Comparison of ENCODE assay signal across 30 mouse cellular contexts in the genomic region with DNA sequence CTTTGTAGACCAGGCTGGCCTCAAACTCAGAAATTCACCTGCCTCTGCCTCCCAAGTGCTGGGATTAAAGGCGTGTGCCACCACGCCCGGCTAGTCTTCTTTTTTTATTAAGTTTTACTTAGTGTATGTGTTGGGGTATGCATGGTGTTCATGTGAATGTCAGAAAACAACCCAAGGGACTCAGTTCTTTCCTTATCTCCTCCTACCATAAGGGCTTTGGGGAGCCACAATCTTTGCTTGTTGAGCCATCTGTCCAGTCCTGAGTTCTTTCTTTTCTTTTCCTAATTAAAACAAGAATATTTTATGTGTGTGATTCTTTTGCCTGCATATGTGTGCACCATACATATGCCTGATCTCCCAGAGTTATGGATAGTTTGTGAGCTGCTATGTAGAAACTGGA. TPM values are rescaled to one million over a fixed set of nuclear protein-coding genes. Genes with fewer than 3 reads are reported as not detected.
DNase-seq lines count a peak whose midpoint lies in the region; ATAC-seq and TF ChIP-seq lines count a peak whose summit lies in the region.
"Had no signal": no experiment of that assay in that cellular context is flagged by ENCODE, and none has a peak within 500 bp of the region (broad histone marks: within the 10 kb centered on the region; RNA-seq: fewer than 3 reads in every experiment).

No protein-coding gene starts in this region.

- TF ChIP-seq RAD21 in MEL (IDR thresholded peaks at IDR 0.05; ENCODE audit: low read depth, low read length) = no peak

- H3K9me3 ChIP-seq in MEL (replicated peaks; ENCODE audit: insufficient read depth, low read length) = no peaks in the 10 kb centered on the region
- peaks cover 8% of the 10 kb centered on the region for H3K9me3 ChIP-seq in liver, embryonic 13.5 days (replicated peaks)
- no peaks in the 10 kb centered on the region for H3K9me3 ChIP-seq in hindbrain, postnatal 0 days (ENCODE audit: low read length)
- peaks cover 18% of the 10 kb centered on the region for H3K9me3 ChIP-seq in forebrain, embryonic 10.5 days
- H3K9me3 ChIP-seq in neural tube, embryonic 15.5 days (replicated peaks) = no peaks in the 10 kb centered on the region
- H3K9me3 ChIP-seq: midbrain, embryonic 13.5 days had no signal

- H3K79me2 ChIP-seq in MEL (ENCODE audit: control insufficient read depth, insufficient read depth, low read length, poor library complexity) = no peaks in the 10 kb centered on the region

- H3K4me2 ChIP-seq in liver, embryonic 13.5 days = peak overlapping the region; percentile 26; the same call in 1 of the 2 replicates
- H3K4me2 ChIP-seq in hindbrain, postnatal 0 days (ENCODE audit: low read depth, low read length) = no peak overlapping the region
- H3K4me2 ChIP-seq in neural tube, embryonic 15.5 days = no peak overlapping the region
- H3K4me2 ChIP-seq: midbrain, embryonic 13.5 days had no signal

- no peak overlapping the region for H3K27ac ChIP-seq in MEL (ENCODE audit: control insufficient read depth, low read depth, low read length)
- peak overlapping the region; percentile 56 for H3K27ac ChIP-seq in liver, embryonic 13.5 days
- no peak overlapping the region for H3K27ac ChIP-seq in hindbrain, postnatal 0 days
- no peak overlapping the region for H3K27ac ChIP-seq in forebrain, embryonic 10.5 days
- no peak overlapping the region for H3K27ac ChIP-seq in neural tube, embryonic 15.5 days (replicated peaks)
- H3K27ac ChIP-seq: heart, embryonic 13.5 days; hindbrain, embryonic 10.5 days; kidney, postnatal 0 days; midbrain, embryonic 13.5 days had no signal

- H3K4me1 ChIP-seq in MEL (ENCODE audit: control insufficient read depth in 1 of 2, insufficient read depth in 2 of 2, low read length in 2 of 2) = peaks cover 0 to 7% of the 10 kb centered on the region in 2 experiments; a peak in 1 of 4 replicates
- H3K4me1 ChIP-seq in liver, embryonic 13.5 days (replicated peaks) = peaks cover 50% of the 10 kb centered on the region
- no peaks in the 10 kb centered on the region for H3K4me1 ChIP-seq in hindbrain, postnatal 0 days (ENCODE audit: insufficient read depth, low read length)
- H3K4me1 ChIP-seq in forebrain, embryonic 10.5 days = peaks cover 13% of the 10 kb centered on the region
- H3K4me1 ChIP-seq in neural tube, embryonic 15.5 days = peaks cover 6% of the 10 kb centered on the region
- H3K4me1 ChIP-seq: midbrain, embryonic 13.5 days had no signal

- 34% methylated on average over 3 of the region's 3 CpGs for WGBS in liver, embryonic 13.5 days (ENCODE audit: insufficient replicate concordance)
- 92% methylated on average over 3 of the region's 3 CpGs for WGBS in hindbrain, postnatal 0 days
- 84% methylated on average over 3 of the region's 3 CpGs for WGBS in forebrain, embryonic 10.5 days
- 88% methylated on average over 3 of the region's 3 CpGs for WGBS in neural tube, embryonic 15.5 days

- ATAC-seq in liver, embryonic 13.5 days (ENCODE audit: low read depth) = peak; percentile 77
- ATAC-seq in megakaryocyte progenitor cell, adult 5-6 weeks (replicated peaks; ENCODE audit: poor library complexity) = peak; percentile 75
- no peak for ATAC-seq in hindbrain, postnatal 0 days
- no peak for ATAC-seq in neural tube, embryonic 15.5 days (ENCODE audit: low FRiP score)
- ATAC-seq: forebrain, embryonic 14.5 days; midbrain, embryonic 13.5 days; Patski had no signal

- no peak for TF ChIP-seq POLR2A in MEL (IDR thresholded peaks at IDR 0.05; ENCODE audit: control insufficient read depth in 1 of 2, insufficient read depth in 1 of 2, low read depth in 1 of 2, low read length in 2 of 2, poor library complexity in 1 of 2)

- peaks cover 4% of the 10 kb centered on the region in 2 experiments for H3K27me3 ChIP-seq in MEL (ENCODE audit: control insufficient read depth in 1 of 2, insufficient read depth in 2 of 2, low read length in 2 of 2)
- peaks cover 21% of the 10 kb centered on the region for H3K27me3 ChIP-seq in liver, embryonic 13.5 days
- no peaks in the 10 kb centered on the region for H3K27me3 ChIP-seq in hindbrain, postnatal 0 days (ENCODE audit: insufficient read depth, low read length)
- H3K27me3 ChIP-seq in forebrain, embryonic 10.5 days (ENCODE audit: poor library complexity, severe bottlenecking) = 0 out of 2 replicates have a peak, but pooled peaks cover 10% of the 10 kb centered on the region
- no peaks in the 10 kb centered on the region for H3K27me3 ChIP-seq in neural tube, embryonic 15.5 days (replicated peaks)
- H3K27me3 ChIP-seq: heart, embryonic 13.5 days; megakaryocyte, embryonic 14.5 days; midbrain, embryonic 13.5 days had no signal

- H3K9ac ChIP-seq in MEL (ENCODE audit: control insufficient read depth, low read depth, low read length, poor library complexity, severe bottlenecking) = no peak overlapping the region
- H3K9ac ChIP-seq in liver, embryonic 13.5 days = no peak overlapping the region
- H3K9ac ChIP-seq in hindbrain, postnatal 0 days (replicated peaks; ENCODE audit: low read length) = no peak overlapping the region
- no peak overlapping the region for H3K9ac ChIP-seq in neural tube, embryonic 15.5 days (replicated peaks)
- H3K9ac ChIP-seq: heart, embryonic 13.5 days; midbrain, embryonic 13.5 days had no signal

- H3K4me3 ChIP-seq in MEL (ENCODE audit: control insufficient read depth in 1 of 2, insufficient read depth in 1 of 2, low read depth in 2 of 2, low read length in 2 of 2) = no peak overlapping the region
- H3K4me3 ChIP-seq in liver, embryonic 13.5 days (replicated peaks) = no peak overlapping the region
- no peak overlapping the region for H3K4me3 ChIP-seq in hindbrain, postnatal 0 days (ENCODE audit: low read length)
- no peak overlapping the region for H3K4me3 ChIP-seq in forebrain, embryonic 10.5 days
- H3K4me3 ChIP-seq in neural tube, embryonic 15.5 days (replicated peaks) = no peak overlapping the region
- H3K4me3 ChIP-seq: heart, embryonic 13.5 days; hindbrain, embryonic 10.5 days; megakaryocyte, embryonic 14.5 days; midbrain, embryonic 13.5 days had no signal

- peak; percentile 27 for DNase-seq in MEL (ENCODE audit: low read depth, low spot score)
- peak; percentile 42 for DNase-seq in c-Kit-positive CD71-positive TER-119-positive erythroid progenitor cells, embryonic 14.5 days (ENCODE audit: low spot score)
- peak; percentile 45 for DNase-seq in liver, embryonic 13.5 days
- no peak for DNase-seq in hindbrain, postnatal 0 days (ENCODE audit: low spot score)
- no peak for DNase-seq in forebrain, embryonic 10.5 days (ENCODE audit: extremely low spot score, low spot score)
- DNase-seq: cerebellum, adult 11-12 months; cerebellum, postnatal 10 days; gastrocnemius, postnatal 36 days; kidney, adult 8-10 months; kidney, postnatal 4 days; layer of hippocampus, adult 9-11 months; retina, postnatal 1 day; right cerebral cortex, postnatal 14 days had no signal

- peak; percentile 16 to 35; a peak in 1 of 4 replicates for TF ChIP-seq EP300 in MEL (IDR thresholded peaks at IDR 0.05; ENCODE audit: low read depth in 1 of 2, low read length in 2 of 2)

- TF ChIP-seq CTCF in MEL (IDR thresholded peaks at IDR 0.05 in 2 of 3, conservative IDR thresholded peaks at IDR 0.05 in 1 of 3; ENCODE audit: control insufficient read depth in 1 of 3, insufficient read depth in 1 of 3, low read depth in 2 of 3, low read length in 3 of 3, poor library complexity in 1 of 3, severe bottlenecking in 1 of 3) = no peak
- TF ChIP-seq CTCF in hindbrain, postnatal 0 days (IDR thresholded peaks at IDR 0.05; ENCODE audit: low read depth) = no peak

- peaks cover 0 to 3% of the 10 kb centered on the region in 2 experiments; a peak in 2 of 4 replicates for H3K36me3 ChIP-seq in MEL (ENCODE audit: control insufficient read depth in 1 of 2, insufficient read depth in 2 of 2, low read length in 2 of 2)
- H3K36me3 ChIP-seq in liver, embryonic 13.5 days = no peaks in the 10 kb centered on the region
- H3K36me3 ChIP-seq in hindbrain, postnatal 0 days (ENCODE audit: insufficient read depth, low read length) = no peaks in the 10 kb centered on the region
- no peaks in the 10 kb centered on the region for H3K36me3 ChIP-seq in forebrain, embryonic 10.5 days (replicated peaks)
- no peaks in the 10 kb centered on the region for H3K36me3 ChIP-seq in neural tube, embryonic 15.5 days
- H3K36me3 ChIP-seq: heart, embryonic 13.5 days; hindbrain, embryonic 10.5 days; midbrain, embryonic 13.5 days had no signal

RNA-seq across cellular contexts. Expression of a gene that starts 5.5 kb away (rescaled TPM):
- 8.8 and 17.5 TPM in 2 replicates for total RNA-seq in MEL (2012; rRNA removed)
- 10 to 100 TPM in 1 of 2 experiments, not detected in 1; 37.0 TPM for polyA plus RNA-seq in MEL (2012; ENCODE audit: insufficient read depth in 1 of 2, insufficient read length in 2 of 2, low read depth in 1 of 2, low replicate concordance in 2 of 2, missing spikeins in 1 of 2)
- polyA plus RNA-seq in liver, embryonic 13.5 days (2015; fragmentation: Nextera tagmentation; extraction: Ambion mirVana) = 404 and 444 TPM in 2 replicates
- total RNA-seq in megakaryocyte progenitor cell, adult 5-6 weeks (2015) = 9.6 and 11.2 TPM in 2 replicates
- 8.5 and 12.7 TPM in 2 replicates for total RNA-seq in megakaryocyte progenitor cell, adult 5-6 weeks (2017)
- 12.8 and 22.6 TPM in 2 replicates for total RNA-seq in hindbrain, postnatal 0 days (2014; rRNA removed)
- polyA plus RNA-seq in hindbrain, postnatal 0 days (2015; fragmentation: Nextera tagmentation; extraction: Ambion mirVana) = 16.8 and 17.7 TPM in 2 replicates
- polyA plus RNA-seq in forebrain, embryonic 10.5 days (2016; fragmentation: Nextera tagmentation; extraction: Ambion mirVana) = 28.8 and 33.1 TPM in 2 replicates
- polyA plus RNA-seq in neural tube, embryonic 15.5 days (2015; fragmentation: Nextera tagmentation; extraction: Ambion mirVana) = 20.1 and 30.9 TPM in 2 replicates

RNA-seq across cellular contexts. Expression of a gene that starts 17.9 kb away (rescaled TPM):
- not detected in 2 replicates for total RNA-seq in MEL (2012; rRNA removed)
- polyA plus RNA-seq in MEL (2012; ENCODE audit: insufficient read depth in 1 of 2, insufficient read length in 2 of 2, low read depth in 1 of 2, low replicate concordance in 2 of 2, missing spikeins in 1 of 2) = not detected
- polyA plus RNA-seq in liver, embryonic 13.5 days (2015; fragmentation: Nextera tagmentation; extraction: Ambion mirVana) = 34.0 and 39.6 TPM in 2 replicates
- total RNA-seq in megakaryocyte progenitor cell, adult 5-6 weeks (2015) = 0.22 TPM in 1 of 2 replicates, not detected in the other
- not detected in 2 replicates for total RNA-seq in megakaryocyte progenitor cell, adult 5-6 weeks (2017)
- total RNA-seq in hindbrain, postnatal 0 days (2014; rRNA removed) = 28.5 and 36.5 TPM in 2 replicates
- polyA plus RNA-seq in hindbrain, postnatal 0 days (2015; fragmentation: Nextera tagmentation; extraction: Ambion mirVana) = 40.9 and 46.5 TPM in 2 replicates
- polyA plus RNA-seq in forebrain, embryonic 10.5 days (2016; fragmentation: Nextera tagmentation; extraction: Ambion mirVana) = 22.7 and 23.2 TPM in 2 replicates
- polyA plus RNA-seq in neural tube, embryonic 15.5 days (2015; fragmentation: Nextera tagmentation; extraction: Ambion mirVana) = 33.1 and 38.3 TPM in 2 replicates
- total RNA-seq: monocyte, adult 5-6 weeks had no signal

RNA-seq across cellular contexts. Expression of a gene that starts 29.3 kb away (rescaled TPM):
- not detected in 2 replicates for total RNA-seq in MEL (2012; rRNA removed)
- not detected for polyA plus RNA-seq in MEL (2012; ENCODE audit: insufficient read depth in 1 of 2, insufficient read length in 2 of 2, low read depth in 1 of 2, low replicate concordance in 2 of 2, missing spikeins in 1 of 2)
- 0.23 and 0.24 TPM in 2 replicates for polyA plus RNA-seq in liver, embryonic 13.5 days (2015; fragmentation: Nextera tagmentation; extraction: Ambion mirVana)
- total RNA-seq in megakaryocyte progenitor cell, adult 5-6 weeks (2015) = not detected in 2 replicates
- total RNA-seq in megakaryocyte progenitor cell, adult 5-6 weeks (2017) = 0.24 TPM in 1 of 2 replicates, not detected in the other
- 0.75 TPM in 1 of 2 replicates, not detected in the other for total RNA-seq in hindbrain, postnatal 0 days (2014; rRNA removed)
- not detected in 2 replicates for polyA plus RNA-seq in hindbrain, postnatal 0 days (2015; fragmentation: Nextera tagmentation; extraction: Ambion mirVana)
- polyA plus RNA-seq in forebrain, embryonic 10.5 days (2016; fragmentation: Nextera tagmentation; extraction: Ambion mirVana) = 0.46 TPM in 1 of 2 replicates, not detected in the other
- polyA plus RNA-seq in neural tube, embryonic 15.5 days (2015; fragmentation: Nextera tagmentation; extraction: Ambion mirVana) = not detected in 2 replicates
- total RNA-seq: heart, adult 18-20 months; left cerebral cortex, postnatal 14 days; monocyte, adult 5-6 weeks had no signal
- polyA plus RNA-seq: cortical plate, adult 2 months; forebrain, embryonic 14.5 days; frontal cortex, adult 2 months; liver, adult 2 months; midbrain, embryonic 13.5 days; neural tube, embryonic 14.5 days; Patski; stomach, embryonic 14.5 days had no signal

RNA-seq across cellular contexts. Expression of a gene that starts 33.6 kb away (rescaled TPM):
- total RNA-seq in MEL (2012; rRNA removed) = 165 and 193 TPM in 2 replicates
- 100 to 1,000 TPM in 1 of 2 experiments, not detected in 1; 129 TPM for polyA plus RNA-seq in MEL (2012; ENCODE audit: insufficient read depth in 1 of 2, insufficient read length in 2 of 2, low read depth in 1 of 2, low replicate concordance in 2 of 2, missing spikeins in 1 of 2)
- polyA plus RNA-seq in liver, embryonic 13.5 days (2015; fragmentation: Nextera tagmentation; extraction: Ambion mirVana) = 46.8 and 51.5 TPM in 2 replicates
- total RNA-seq in megakaryocyte progenitor cell, adult 5-6 weeks (2015) = 40.2 and 55.6 TPM in 2 replicates
- 39.6 and 46.2 TPM in 2 replicates for total RNA-seq in megakaryocyte progenitor cell, adult 5-6 weeks (2017)
- 44.5 and 57.3 TPM in 2 replicates for total RNA-seq in hindbrain, postnatal 0 days (2014; rRNA removed)
- 82.5 and 91.7 TPM in 2 replicates for polyA plus RNA-seq in hindbrain, postnatal 0 days (2015; fragmentation: Nextera tagmentation; extraction: Ambion mirVana)
- 68.6 and 70.9 TPM in 2 replicates for polyA plus RNA-seq in forebrain, embryonic 10.5 days (2016; fragmentation: Nextera tagmentation; extraction: Ambion mirVana)
- polyA plus RNA-seq in neural tube, embryonic 15.5 days (2015; fragmentation: Nextera tagmentation; extraction: Ambion mirVana) = 78.9 and 86.0 TPM in 2 replicates

RNA-seq across cellular contexts. Expression of a gene that starts 45.5 kb away (rescaled TPM):
- total RNA-seq in MEL (2012; rRNA removed) = 93.3 and 131 TPM in 2 replicates
- 100 to 1,000 TPM in 1 of 2 experiments, 10 to 100 TPM in 1; 69.8 to 108 TPM for polyA plus RNA-seq in MEL (2012; ENCODE audit: insufficient read depth in 1 of 2, insufficient read length in 2 of 2, low read depth in 1 of 2, low replicate concordance in 2 of 2, missing spikeins in 1 of 2)
- polyA plus RNA-seq in liver, embryonic 13.5 days (2015; fragmentation: Nextera tagmentation; extraction: Ambion mirVana) = 138 and 178 TPM in 2 replicates
- 25.7 and 33.4 TPM in 2 replicates for total RNA-seq in megakaryocyte progenitor cell, adult 5-6 weeks (2015)
- total RNA-seq in megakaryocyte progenitor cell, adult 5-6 weeks (2017) = 14.2 and 15.0 TPM in 2 replicates
- total RNA-seq in hindbrain, postnatal 0 days (2014; rRNA removed) = 5.8 and 9.3 TPM in 2 replicates
- 1.3 and 1.5 TPM in 2 replicates for polyA plus RNA-seq in hindbrain, postnatal 0 days (2015; fragmentation: Nextera tagmentation; extraction: Ambion mirVana)
- 28.5 and 29.3 TPM in 2 replicates for polyA plus RNA-seq in forebrain, embryonic 10.5 days (2016; fragmentation: Nextera tagmentation; extraction: Ambion mirVana)
- 1.3 and 5.0 TPM in 2 replicates for polyA plus RNA-seq in neural tube, embryonic 15.5 days (2015; fragmentation: Nextera tagmentation; extraction: Ambion mirVana)
- total RNA-seq: monocyte, adult 5-6 weeks had no signal

Comparison
In these comparisons a context has a peak if more than half of its experiments do, and no peak if none do; other contexts are left out.
1. DNase-seq: peak in MEL (single experiment), c-Kit-positive CD71-positive TER-119-positive erythroid progenitor cells, embryonic 14.5 days (single experiment) and liver, embryonic 13.5 days (single experiment); none in hindbrain, postnatal 0 days (single experiment) and forebrain, embryonic 10.5 days (single experiment).
2. ATAC-seq: peak in liver, embryonic 13.5 days (single experiment) and megakaryocyte progenitor cell, adult 5-6 weeks (single experiment); none in hindbrain, postnatal 0 days (single experiment) and neural tube, embryonic 15.5 days (single experiment).
3. RNA of a gene that starts 5.5 kb away (polyA plus RNA-seq): 404 to 444 TPM in liver, embryonic 13.5 days; 37.0 TPM in MEL, 28.8 to 33.1 TPM in forebrain, embryonic 10.5 days, 20.1 to 30.9 TPM in neural tube, embryonic 15.5 days and 16.8 to 17.7 TPM in hindbrain, postnatal 0 days; every median in the first group is over 10 times any median in the second.
4. RNA of a gene that starts 17.9 kb away (polyA plus RNA-seq): 40.9 to 46.5 TPM in hindbrain, postnatal 0 days, 34.0 to 39.6 TPM in liver, embryonic 13.5 days, 33.1 to 38.3 TPM in neural tube, embryonic 15.5 days and 22.7 to 23.2 TPM in forebrain, embryonic 10.5 days; not detected in MEL; every median in the first group is over 10 times any median in the second.